Comparison of ENCODE assay signal across 9 mouse cellular contexts in genomic region chr11:119685910-119686659, GRCm38 (mm10).
DNase-seq lines count a peak whose midpoint lies in the region; ATAC-seq and TF ChIP-seq lines count a peak whose summit lies in the region.
"Had no signal": no experiment of that assay in that cellular context is flagged by ENCODE, and none has a peak within 500 bp of the region (broad histone marks: within the 10 kb centered on the region; RNA-seq: fewer than 3 reads in every experiment).

No protein-coding gene starts in this region.

- WGBS in forebrain, embryonic 15.5 days: 51% methylated on average over 2 of the region's 2 CpGs
- 69% methylated on average over 2 of the region's 2 CpGs for WGBS in forebrain, embryonic 12.5 days
- 57% methylated on average over 2 of the region's 2 CpGs for WGBS in kidney, adult 2 months
- 80% methylated on average over 2 of the region's 2 CpGs for WGBS in midbrain, embryonic 15.5 days
- 77% methylated on average over 2 of the region's 2 CpGs for WGBS in midbrain, embryonic 10.5 days
- 44% methylated on average over 2 of the region's 2 CpGs for WGBS in neural tube, embryonic 14.5 days

- no peak for DNase-seq in kidney, adult 2 months
- DNase-seq in kidney, postnatal 14 days: no peak
- DNase-seq in midbrain, embryonic 10.5 days (ENCODE audit: low spot score): no peak
- no peak for DNase-seq in testis, postnatal 14 days (ENCODE audit: low spot score)

- peaks cover 29% of the 10 kb centered on the region for H3K4me1 ChIP-seq in forebrain, embryonic 15.5 days
- peaks cover 11% of the 10 kb centered on the region for H3K4me1 ChIP-seq in forebrain, embryonic 12.5 days
- H3K4me1 ChIP-seq in kidney, adult 2 months (ENCODE audit: control insufficient read depth, insufficient read depth, low read length): peaks cover 9% of the 10 kb centered on the region; the same call in 1 of the 2 replicates
- peaks cover 21% of the 10 kb centered on the region for H3K4me1 ChIP-seq in midbrain, embryonic 15.5 days
- H3K4me1 ChIP-seq in midbrain, embryonic 10.5 days: peaks cover 12% of the 10 kb centered on the region; the same call in 1 of the 2 replicates
- H3K4me1 ChIP-seq in neural tube, embryonic 14.5 days (ENCODE audit: control insufficient read depth, insufficient read depth, low read length): peaks cover 18% of the 10 kb centered on the region

- no peak overlapping the region for H3K4me3 ChIP-seq in forebrain, embryonic 15.5 days
- no peak overlapping the region for H3K4me3 ChIP-seq in forebrain, embryonic 12.5 days (replicated peaks)
- no peak overlapping the region for H3K4me3 ChIP-seq in kidney, adult 2 months (ENCODE audit: insufficient read depth, low read depth, low read length)
- H3K4me3 ChIP-seq in midbrain, embryonic 15.5 days: no peak overlapping the region
- no peak overlapping the region for H3K4me3 ChIP-seq in midbrain, embryonic 10.5 days
- H3K4me3 ChIP-seq in neural tube, embryonic 14.5 days (ENCODE audit: low read depth, low read length): no peak overlapping the region
- H3K4me3 ChIP-seq: liver, embryonic 15.5 days had no signal

- no peaks in the 10 kb centered on the region for H3K9me3 ChIP-seq in forebrain, embryonic 15.5 days
- H3K9me3 ChIP-seq in forebrain, embryonic 12.5 days: no peaks in the 10 kb centered on the region
- H3K9me3 ChIP-seq in midbrain, embryonic 15.5 days: no peaks in the 10 kb centered on the region
- H3K9me3 ChIP-seq in midbrain, embryonic 10.5 days (replicated peaks): no peaks in the 10 kb centered on the region
- H3K9me3 ChIP-seq in neural tube, embryonic 14.5 days (ENCODE audit: control insufficient read depth, low read length): no peaks in the 10 kb centered on the region
- H3K9me3 ChIP-seq: liver, embryonic 15.5 days had no signal

- ATAC-seq in forebrain, embryonic 15.5 days (replicated peaks): no peak
- ATAC-seq in forebrain, embryonic 12.5 days (ENCODE audit: low FRiP score): no peak
- no peak for ATAC-seq in midbrain, embryonic 15.5 days (replicated peaks)
- no peak; the same call in 1 of the 2 replicates for ATAC-seq in neural tube, embryonic 14.5 days (ENCODE audit: low read depth)

- H3K27ac ChIP-seq in forebrain, embryonic 15.5 days (replicated peaks): peak overlapping the region; percentile 67
- no peak overlapping the region for H3K27ac ChIP-seq in forebrain, embryonic 12.5 days
- 0 out of 2 replicates have a peak overlapping the region, but pooled peaks have one; percentile 7 for H3K27ac ChIP-seq in kidney, adult 2 months (ENCODE audit: insufficient read depth, low read depth, low read length)
- H3K27ac ChIP-seq in midbrain, embryonic 15.5 days: peak overlapping the region; percentile 49; the same call in 1 of the 2 replicates
- no peak overlapping the region for H3K27ac ChIP-seq in midbrain, embryonic 10.5 days (replicated peaks)
- peak overlapping the region; percentile 2; the same call in 1 of the 2 replicates for H3K27ac ChIP-seq in neural tube, embryonic 14.5 days (ENCODE audit: low read depth, low read length)
- H3K27ac ChIP-seq: liver, embryonic 15.5 days had no signal

- H3K36me3 ChIP-seq in forebrain, embryonic 15.5 days: no peaks in the 10 kb centered on the region
- no peaks in the 10 kb centered on the region for H3K36me3 ChIP-seq in forebrain, embryonic 12.5 days (replicated peaks)
- no peaks in the 10 kb centered on the region for H3K36me3 ChIP-seq in kidney, adult 2 months (ENCODE audit: control insufficient read depth, insufficient read depth, low read length)
- H3K36me3 ChIP-seq in midbrain, embryonic 15.5 days (replicated peaks): no peaks in the 10 kb centered on the region
- no peaks in the 10 kb centered on the region for H3K36me3 ChIP-seq in midbrain, embryonic 10.5 days
- H3K36me3 ChIP-seq in neural tube, embryonic 14.5 days (ENCODE audit: control insufficient read depth, insufficient read depth, low read length): no peaks in the 10 kb centered on the region
- H3K36me3 ChIP-seq: liver, embryonic 15.5 days had no signal

- no peak for TF ChIP-seq POLR2A in kidney, adult 2 months (IDR thresholded peaks at IDR 0.05; ENCODE audit: low read depth, low read length)

- TF ChIP-seq CTCF in kidney, adult 2 months (conservative IDR thresholded peaks at IDR 0.05; ENCODE audit: insufficient read depth, insufficient read length, low read depth, low read length): no peak

- H3K27me3 ChIP-seq in forebrain, embryonic 15.5 days: no peaks in the 10 kb centered on the region
- no peaks in the 10 kb centered on the region for H3K27me3 ChIP-seq in forebrain, embryonic 12.5 days
- no peaks in the 10 kb centered on the region for H3K27me3 ChIP-seq in kidney, adult 2 months (replicated peaks; ENCODE audit: control insufficient read depth, insufficient read depth, low read length)
- H3K27me3 ChIP-seq in midbrain, embryonic 15.5 days (replicated peaks): no peaks in the 10 kb centered on the region
- H3K27me3 ChIP-seq in midbrain, embryonic 10.5 days (ENCODE audit: low read depth, poor library complexity, severe bottlenecking): no peaks in the 10 kb centered on the region
- no peaks in the 10 kb centered on the region for H3K27me3 ChIP-seq in neural tube, embryonic 14.5 days (ENCODE audit: control insufficient read depth, insufficient read depth, low read length)
- H3K27me3 ChIP-seq: liver, embryonic 15.5 days had no signal

- no peak overlapping the region for H3K4me2 ChIP-seq in forebrain, embryonic 15.5 days (replicated peaks)
- H3K4me2 ChIP-seq in forebrain, embryonic 12.5 days: no peak overlapping the region
- H3K4me2 ChIP-seq in midbrain, embryonic 15.5 days: no peak overlapping the region
- no peak overlapping the region for H3K4me2 ChIP-seq in neural tube, embryonic 14.5 days (ENCODE audit: low read depth, low read length)
- H3K4me2 ChIP-seq: liver, embryonic 15.5 days had no signal

- no peak overlapping the region for H3K9ac ChIP-seq in forebrain, embryonic 15.5 days (replicated peaks)
- no peak overlapping the region for H3K9ac ChIP-seq in forebrain, embryonic 12.5 days
- H3K9ac ChIP-seq in midbrain, embryonic 15.5 days: no peak overlapping the region
- H3K9ac ChIP-seq in neural tube, embryonic 14.5 days (replicated peaks; ENCODE audit: low read depth, low read length): no peak overlapping the region
- H3K9ac ChIP-seq: liver, embryonic 15.5 days had no signal

Comparison
In these comparisons a context has a peak if more than half of its experiments do, and no peak if none do; other contexts are left out.
1. H3K27ac ChIP-seq: peak in forebrain, embryonic 15.5 days (single experiment), kidney, adult 2 months (single experiment), midbrain, embryonic 15.5 days (single experiment) and neural tube, embryonic 14.5 days (single experiment); none in forebrain, embryonic 12.5 days (single experiment) and midbrain, embryonic 10.5 days (single experiment).